Mouse (Mus musculus) bone marrow macrophage, adult 2 months (primary cell): ENCODE results near the gene Sco1.

Experiments used
- CTCF ChIP-seq: IDR thresholded peaks from 2 replicates; pipeline ENCODE4 v1.5.1; 2012; ENCODE audit warnings: low read depth, mild to moderate bottlenecking, low read length, moderate library complexity
- POLR2A ChIP-seq: IDR thresholded peaks from 2 replicates; pipeline ENCODE4 v1.6.1; 2012; ENCODE audit warnings: mild to moderate bottlenecking, low read depth, low read length, borderline replicate concordance

- TF ChIP-seq CTCF, result no peak
- no peak for TF ChIP-seq POLR2A
These were observed 10.3 kb downstream of the Sco1 start for GRCm38 (mm10) chr11:67062726-67063125.
